Mouse (Mus musculus): ENCODE results near the gene Vcam1.

The Vcam1 gene

DNA sequence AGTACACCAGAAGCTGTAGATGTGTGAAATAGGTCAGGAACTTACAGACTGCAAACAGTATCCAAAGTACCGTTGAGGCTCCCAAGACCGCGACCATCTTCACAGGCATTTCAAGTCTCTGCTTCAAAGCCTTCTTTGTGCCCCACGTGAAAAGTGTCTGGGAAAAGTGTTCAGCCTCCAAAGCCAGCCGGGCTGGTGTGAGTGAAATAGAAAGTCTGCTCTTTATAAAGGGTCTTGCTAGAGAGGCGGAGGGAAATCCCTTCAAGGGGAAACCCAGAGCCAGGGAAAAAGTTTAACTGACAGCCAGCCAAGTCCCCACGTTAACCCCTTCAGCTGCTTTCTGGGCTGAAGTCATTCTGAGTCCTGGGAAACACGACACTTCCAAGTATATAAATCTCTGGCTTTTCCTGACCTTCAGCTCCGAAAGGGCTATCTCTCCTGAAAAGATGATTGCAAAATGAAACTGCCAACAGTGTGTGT, at the start of gene Vcam1:
Gene Vcam1, minus strand, starts transcription at position 430 of the 480 bp plus-strand sequence.
- peak; percentile 25 to 44 for DNase-seq (ENCODE audit: low spot score in 2 of 2)

DNA sequence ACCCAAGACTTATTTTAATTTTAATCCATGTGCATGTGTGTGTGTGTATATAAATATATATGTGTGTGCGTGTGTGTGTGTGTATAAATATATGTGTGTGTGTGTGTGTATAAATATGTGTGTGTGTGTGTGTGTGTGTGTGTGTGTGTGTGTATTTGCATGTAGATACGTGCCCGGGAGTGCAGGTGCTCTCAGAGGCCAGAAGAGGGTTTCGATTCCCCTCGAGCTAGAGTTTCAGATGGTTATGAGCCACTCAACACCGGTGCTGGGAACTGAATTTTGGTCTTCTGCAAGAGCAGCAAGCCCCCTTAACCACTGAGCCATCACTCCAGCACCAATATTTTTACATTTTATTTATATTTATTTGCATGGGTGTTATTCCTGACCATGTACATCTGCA, 45.6 kb upstream of the Vcam1 start:
- DNase-seq (ENCODE audit: low spot score in 2 of 2), result no peak

GRCm38 (mm10) chr3:116171461-116171860, 42.0 kb upstream of the Vcam1 start:
- DNase-seq (ENCODE audit: low spot score in 2 of 2), result no peak

DNA sequence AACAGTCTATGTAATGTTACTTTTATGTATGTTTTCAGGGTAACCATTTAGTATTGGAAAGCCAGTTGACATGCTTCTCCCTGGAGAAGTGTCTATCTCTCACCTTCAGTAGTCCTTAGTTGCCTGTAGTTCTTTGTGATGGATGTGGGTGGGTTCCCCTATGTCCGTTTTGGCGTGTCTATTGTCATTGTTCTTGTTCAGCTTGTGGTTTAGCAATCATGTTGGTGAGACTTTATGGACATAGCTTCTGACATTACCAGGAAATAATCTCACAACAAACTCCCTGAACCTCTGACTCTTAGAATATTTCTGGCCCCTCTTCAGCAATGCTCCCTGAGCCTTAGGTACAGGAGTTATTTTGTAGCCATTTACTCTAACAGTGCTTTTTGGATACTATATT, 38.6 kb upstream of the Vcam1 start:
- DNase-seq (ENCODE audit: low spot score in 2 of 2), result no peak

DNA sequence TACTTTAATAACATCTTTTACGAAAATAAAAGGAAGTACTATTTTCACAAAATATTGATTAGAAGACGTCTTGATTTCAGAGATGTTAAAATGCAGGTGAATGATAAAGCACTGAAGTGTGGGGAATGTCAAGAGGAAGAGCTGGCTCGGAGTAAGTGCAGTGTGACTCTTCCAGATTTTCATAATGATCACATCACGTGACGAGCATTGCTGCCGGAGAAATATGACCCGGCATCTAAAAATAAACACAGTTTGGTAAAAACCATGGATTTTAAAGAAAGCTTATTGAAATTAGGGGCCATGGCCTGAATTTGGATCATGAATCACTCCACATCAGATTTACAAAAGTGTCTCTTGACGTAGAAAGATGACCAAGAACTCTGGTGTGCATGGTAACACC, 36.8 kb upstream of the Vcam1 start:
- no peak for DNase-seq (ENCODE audit: low spot score in 2 of 2)

GRCm38 (mm10) chr3:116165030-116165429, 35.5 kb upstream of the Vcam1 start:
- no peak for DNase-seq (ENCODE audit: low spot score in 2 of 2)

- no peak for DNase-seq (ENCODE audit: low spot score in 2 of 2)
These were observed 34.0 kb upstream of the Vcam1 start for GRCm38 (mm10) chr3:116163517-116163916.

DNA sequence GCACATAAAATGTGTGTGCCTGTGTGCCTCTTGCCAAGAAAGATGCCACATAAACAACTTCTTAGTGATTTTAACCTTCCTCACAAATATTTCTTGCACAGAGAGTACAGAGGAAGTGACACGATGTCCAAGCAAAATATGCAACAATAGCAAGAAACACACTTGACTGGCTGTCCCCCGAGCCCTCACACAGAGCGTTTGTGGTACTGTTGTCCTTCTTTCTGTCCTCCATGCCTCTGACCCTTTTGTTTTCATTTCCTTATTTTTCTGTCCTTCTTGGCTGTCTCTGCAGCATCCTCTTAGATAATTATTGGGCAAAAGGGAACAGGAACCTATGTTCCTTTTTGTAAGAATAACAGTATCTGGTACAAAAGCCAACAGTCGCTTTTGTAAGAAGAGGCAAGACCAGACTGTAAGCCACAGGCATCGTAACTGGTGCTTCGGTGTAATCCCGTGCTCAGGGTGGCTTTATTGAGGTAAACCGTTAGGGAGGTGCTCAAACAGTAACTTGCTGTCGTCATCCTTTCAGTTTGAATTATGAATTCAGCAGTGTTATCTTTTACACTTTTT, 32.7 kb upstream of the Vcam1 start:
- no peak for DNase-seq (ENCODE audit: low spot score in 2 of 2)

DNA sequence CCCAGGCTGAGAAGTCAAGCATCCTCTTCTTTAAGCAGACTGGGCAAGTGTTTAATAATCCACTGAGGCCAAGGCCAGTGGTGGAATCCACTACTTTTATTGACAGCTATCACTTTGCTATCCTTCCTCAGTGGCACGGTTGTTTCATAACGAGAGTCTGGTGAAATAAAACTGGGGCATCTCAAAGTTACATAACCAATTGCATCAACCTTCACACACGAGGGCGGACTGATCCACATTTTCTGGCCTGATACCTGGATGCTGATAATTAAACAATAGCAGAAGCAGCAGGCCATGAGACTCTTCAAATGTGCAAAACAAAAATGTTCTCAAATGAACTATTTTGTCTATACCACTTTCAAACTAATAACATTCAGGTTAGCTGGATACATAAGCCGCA, 29.9 kb upstream of the Vcam1 start:
- no peak for DNase-seq (ENCODE audit: low spot score in 2 of 2)

DNA sequence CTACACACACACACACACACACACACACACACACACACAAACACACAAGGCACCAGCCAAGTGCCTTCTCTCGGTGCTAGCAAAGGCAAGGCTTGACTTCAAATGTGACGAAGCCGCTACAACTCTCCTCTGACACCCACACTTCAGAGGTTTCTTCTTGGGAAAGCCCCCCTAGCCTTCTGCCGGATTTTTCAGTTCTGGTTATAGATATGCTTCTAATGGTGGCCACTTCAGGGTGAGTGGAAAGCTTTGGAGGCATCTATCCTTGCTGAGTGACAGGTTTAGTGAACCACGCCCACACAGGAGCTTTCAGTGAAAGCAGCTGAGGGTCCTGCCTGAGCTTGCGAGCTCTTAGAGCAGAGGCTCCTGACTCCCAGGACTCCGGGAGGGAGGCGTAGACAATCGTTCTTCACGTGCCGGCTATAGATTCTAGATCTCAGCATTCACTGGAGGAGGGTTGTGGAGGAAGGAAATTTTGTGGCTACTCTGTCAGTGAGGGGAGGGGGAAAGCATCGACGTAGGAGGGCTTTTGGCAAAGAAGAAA, 28.0 kb upstream of the Vcam1 start:
- DNase-seq (ENCODE audit: low spot score in 2 of 2), result no peak

GRCm38 (mm10) chr3:116150056-116150632, 20.7 kb upstream of the Vcam1 start:
- no peak for DNase-seq (ENCODE audit: low spot score in 2 of 2)

DNA sequence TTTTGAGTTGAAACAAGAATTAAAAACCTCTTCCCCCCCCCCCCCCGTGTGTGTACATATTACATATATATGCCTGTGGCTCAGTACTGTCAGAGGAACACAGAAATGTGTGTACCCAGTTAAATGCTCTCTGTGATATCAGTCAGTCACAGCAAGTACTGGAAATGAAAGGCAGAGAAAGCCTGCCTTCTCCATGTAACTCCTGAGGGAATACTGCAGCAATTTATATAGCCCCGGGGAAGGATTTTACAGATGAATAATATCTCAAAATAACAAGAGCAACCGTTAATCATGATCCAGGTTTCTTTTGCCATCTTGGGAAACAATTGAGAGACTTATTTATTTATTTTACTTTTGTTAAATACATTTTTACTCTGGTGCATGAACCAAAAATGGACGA, 19.6 kb upstream of the Vcam1 start:
- DNase-seq (ENCODE audit: low spot score in 2 of 2), result no peak

DNA sequence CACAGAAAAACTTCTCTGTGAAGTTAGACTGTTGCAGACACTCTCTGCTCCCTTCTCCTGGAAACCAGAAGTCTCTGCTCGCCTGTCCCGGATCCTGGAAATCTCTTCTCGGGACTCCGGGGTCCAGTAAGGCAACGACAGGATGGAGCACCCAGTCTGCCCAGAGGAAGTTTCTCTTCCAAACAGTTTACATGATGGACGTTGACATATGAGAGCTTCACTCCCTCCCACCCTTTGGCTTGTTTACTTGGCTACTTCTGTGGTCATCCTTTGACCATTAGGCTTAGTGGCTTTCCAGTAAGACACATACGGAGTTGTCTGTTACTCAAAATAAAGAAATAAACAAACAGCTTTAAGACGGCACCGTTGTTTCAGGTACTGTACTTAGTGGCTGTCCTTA, 19.2 kb upstream of the Vcam1 start:
- no peak for DNase-seq (ENCODE audit: low spot score in 2 of 2)

- no peak for DNase-seq (ENCODE audit: low spot score in 2 of 2)
These were observed 11.7 kb upstream of the Vcam1 start for GRCm38 (mm10) chr3:116141226-116141625.

GRCm38 (mm10) chr3:116139000-116139399, 9.5 kb upstream of the Vcam1 start:
- no peak for DNase-seq (ENCODE audit: low spot score in 2 of 2)

DNA sequence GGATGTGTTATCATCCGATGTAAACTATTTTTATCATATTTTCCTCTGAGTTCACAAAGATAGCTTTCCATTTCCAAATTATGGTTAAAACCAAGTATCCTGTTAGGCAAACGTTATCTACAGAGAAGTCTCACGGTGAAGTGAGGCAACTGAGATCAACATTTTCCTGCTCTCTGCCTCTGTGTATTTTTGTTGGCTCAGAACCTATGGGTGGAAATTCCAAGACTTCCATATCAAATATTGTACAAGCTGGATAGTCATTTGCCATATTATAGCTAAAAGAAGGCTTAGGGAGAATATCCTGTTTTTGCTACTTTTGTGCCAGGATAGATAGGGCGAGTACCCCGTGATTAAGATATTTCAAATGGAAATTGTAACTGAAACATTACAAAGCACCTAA, 8.6 kb upstream of the Vcam1 start:
- DNase-seq (ENCODE audit: low spot score in 2 of 2), result no peak

DNA sequence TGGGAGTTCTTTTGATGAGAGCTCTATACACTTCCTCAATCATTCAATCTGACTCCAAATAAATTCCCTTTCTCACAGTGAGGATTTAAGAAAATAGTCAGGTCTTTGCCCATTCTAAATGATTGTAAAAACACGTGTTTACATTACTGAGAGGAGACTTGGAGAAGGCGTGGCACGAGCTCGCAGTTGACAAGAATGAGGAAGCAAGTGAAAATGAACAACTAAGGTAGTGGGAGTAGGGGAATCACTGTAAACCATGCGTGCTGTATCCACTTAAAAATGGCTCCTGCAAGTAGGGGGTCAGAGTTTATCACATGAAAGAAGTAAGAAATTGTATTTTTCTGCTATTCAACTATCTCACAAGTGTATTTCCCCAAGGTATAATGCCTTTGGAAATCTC, 3.9 kb upstream of the Vcam1 start:
- DNase-seq (ENCODE audit: low spot score in 2 of 2), result no peak

GRCm38 (mm10) chr3:116130711-116131110, 1.2 kb upstream of the Vcam1 start:
- DNase-seq (ENCODE audit: low spot score in 2 of 2), result no peak

DNA sequence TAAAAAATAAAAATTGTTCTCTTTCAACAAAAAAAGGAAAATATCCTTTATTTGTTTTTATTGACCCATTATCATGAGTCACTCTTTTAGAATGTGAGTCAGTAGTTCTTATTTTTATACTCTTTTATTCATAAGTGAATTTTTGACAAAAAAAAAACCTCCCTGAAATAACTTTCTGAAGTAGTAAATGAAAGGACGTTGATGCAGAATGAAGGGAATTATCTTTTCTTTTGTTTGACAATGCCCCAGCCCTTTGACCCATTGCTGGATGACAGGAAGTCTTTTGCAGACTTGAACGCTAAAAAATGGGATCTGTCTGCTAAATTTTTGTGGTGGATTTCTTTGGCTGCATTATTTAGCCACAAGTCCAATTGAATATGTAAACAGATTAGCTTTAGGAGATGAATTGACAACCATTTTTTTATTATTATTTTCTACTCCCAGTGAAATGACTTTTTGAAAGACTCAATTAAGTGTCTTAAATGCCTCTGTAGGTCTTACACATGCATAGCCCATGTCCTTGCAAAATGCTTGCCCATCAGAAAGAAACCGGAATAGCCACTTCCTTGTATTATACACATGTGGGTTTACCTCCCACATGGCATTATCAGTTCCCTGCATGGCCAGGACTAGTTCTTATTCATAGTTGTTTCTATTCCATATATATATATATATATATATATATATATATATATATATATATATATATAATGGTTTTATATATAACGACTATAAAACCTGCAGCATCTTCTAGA, 530 bp upstream of the Vcam1 start:
- DNase-seq (ENCODE audit: low spot score in 2 of 2), result no peak

DNA sequence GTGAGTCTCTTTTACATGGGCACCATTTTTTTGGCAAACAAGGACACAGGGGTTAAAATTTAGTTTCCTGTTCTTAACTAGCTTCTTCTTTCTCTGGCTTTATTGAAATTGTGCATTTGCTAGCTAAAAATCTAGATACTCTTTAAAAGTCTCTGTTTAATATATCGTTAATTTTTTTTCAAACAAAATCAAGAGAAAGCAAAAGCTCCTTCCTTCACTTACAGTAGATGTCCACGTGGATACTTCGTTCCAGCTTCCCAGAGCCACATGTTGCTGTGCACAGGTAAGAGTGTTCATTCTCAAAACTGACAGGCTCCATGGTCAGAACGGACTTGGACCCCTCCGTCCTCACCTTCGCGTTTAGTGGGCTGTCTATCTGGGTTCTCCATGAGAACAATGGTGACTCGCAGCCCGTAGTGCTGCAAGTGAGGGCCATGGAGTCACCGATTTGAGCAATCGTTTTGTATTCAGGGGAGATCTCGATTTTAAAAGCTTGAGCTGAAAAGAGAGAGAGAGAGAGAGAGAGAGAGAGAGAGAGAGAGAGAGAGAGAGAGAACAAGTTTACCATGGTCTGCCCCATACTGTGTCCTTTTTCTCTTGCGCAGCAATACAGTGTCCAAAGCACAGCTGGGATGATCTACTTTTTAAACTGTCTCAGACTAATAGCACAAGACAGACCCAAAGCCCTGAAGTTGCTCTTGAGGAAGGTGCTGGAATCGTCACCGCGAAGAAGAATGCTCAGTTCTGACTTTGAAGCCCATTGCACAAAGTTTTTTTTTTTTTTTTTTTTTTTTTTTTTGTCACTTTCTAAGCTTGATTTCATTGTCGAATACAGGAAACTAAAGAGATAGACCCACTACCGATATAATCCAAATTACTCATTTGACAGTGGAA, 930 bp downstream of the Vcam1 start:
- DNase-seq (ENCODE audit: low spot score in 2 of 2), result no peak

- no peak for DNase-seq (ENCODE audit: low spot score in 2 of 2)
These were observed 1.7 kb downstream of the Vcam1 start for GRCm38 (mm10) chr3:116127836-116128235.

- no peak for DNase-seq (ENCODE audit: low spot score in 2 of 2)
These were observed 2.2 kb downstream of the Vcam1 start for GRCm38 (mm10) chr3:116127281-116127680.
